ENCODE assay signal across 8 mouse cellular contexts in the genomic region with DNA sequence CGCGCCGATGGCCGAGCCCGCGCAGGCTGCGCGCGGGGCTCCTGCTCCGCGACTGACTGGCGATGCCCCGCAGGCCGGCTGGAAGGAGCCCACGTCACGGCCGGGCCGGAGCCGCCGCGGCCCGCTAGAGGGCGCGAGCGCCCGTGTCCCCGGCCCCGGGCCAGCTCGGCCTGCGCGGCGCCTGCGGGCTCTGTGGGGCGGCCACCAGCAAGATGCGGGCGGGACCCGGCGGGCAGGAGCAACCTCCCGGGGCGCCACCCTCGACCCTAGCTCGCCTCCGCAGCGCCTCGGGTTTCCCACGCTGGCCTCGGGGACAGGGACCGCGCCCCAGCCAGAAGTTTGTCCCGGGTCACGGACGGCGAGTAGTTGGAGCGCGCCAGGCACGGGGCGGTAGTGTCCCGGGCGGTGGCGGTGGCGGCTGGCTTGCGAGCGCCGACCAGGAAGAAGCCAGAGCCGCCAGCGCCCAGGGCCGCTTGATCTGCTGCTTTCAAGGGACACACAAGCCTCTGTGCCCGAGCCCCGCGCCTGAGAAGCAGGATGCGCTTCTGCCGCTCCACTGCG. TPM values are rescaled to one million over a fixed set of nuclear protein-coding genes. Genes with fewer than 3 reads are reported as not detected.
A peak's percentile ranks its signal among the peaks of the same experiment; 100 is the strongest.
DNase-seq lines count a peak whose midpoint lies in the region; ATAC-seq and TF ChIP-seq lines count a peak whose summit lies in the region.

A gene (minus strand): TSS at position 7 of the 561 bp plus-strand sequence.

- peak within 1 kb of the TSS; percentile 73 for H3K4me3 ChIP-seq in forebrain, embryonic 16.5 days (replicated peaks; ENCODE audit: low read length)
- H3K4me3 ChIP-seq in liver, embryonic 14.5 days (ENCODE audit: insufficient read depth in 1 of 2, low read depth in 2 of 2, low read length in 2 of 2), result peak within 1 kb of the TSS; percentile 37 to 52
- H3K4me3 ChIP-seq in neural tube, embryonic 12.5 days, result peak within 1 kb of the TSS; percentile 74

- intact Hi-C loops in heart, postnatal 10 days (cut with DNase I), result loop anchor here (1.0 to 10.0 kb wide), 10 partner anchors 119 to 672 kb away; no protein-coding TSS in a partner anchor

- H3K4me2 ChIP-seq in forebrain, embryonic 16.5 days (ENCODE audit: low read length), result peak within 1 kb of the TSS; percentile 96
- peak within 1 kb of the TSS; percentile 56 for H3K4me2 ChIP-seq in liver, embryonic 14.5 days (ENCODE audit: low read depth)
- H3K4me2 ChIP-seq in neural tube, embryonic 12.5 days (replicated peaks), result peak within 1 kb of the TSS; percentile 93

- H3K9ac ChIP-seq in forebrain, embryonic 16.5 days (replicated peaks; ENCODE audit: low read depth, low read length), result peak within 1 kb of the TSS; percentile 69
- H3K9ac ChIP-seq in liver, embryonic 14.5 days (replicated peaks), result no peak within 1 kb of the TSS
- H3K9ac ChIP-seq in neural tube, embryonic 12.5 days, result peak within 1 kb of the TSS; percentile 72

- H3K9me3 ChIP-seq in forebrain, embryonic 16.5 days (ENCODE audit: control insufficient read depth, low read length), result no peaks in the 10 kb centered on the region
- H3K9me3 ChIP-seq in liver, embryonic 14.5 days (ENCODE audit: control insufficient read depth, low read length), result no peaks in the 10 kb centered on the region
- no peaks in the 10 kb centered on the region for H3K9me3 ChIP-seq in neural tube, embryonic 12.5 days

- peak; percentile 96 for ATAC-seq in forebrain, embryonic 16.5 days
- ATAC-seq in liver, embryonic 14.5 days (ENCODE audit: insufficient read depth), result peak; percentile 69; the same call in 1 of the 2 replicates
- peak; percentile 96 for ATAC-seq in neural tube, embryonic 12.5 days (ENCODE audit: low FRiP score, low read depth)

- H3K27ac ChIP-seq in forebrain, embryonic 16.5 days (ENCODE audit: low read length), result peak within 1 kb of the TSS; percentile 37
- no peak within 1 kb of the TSS for H3K27ac ChIP-seq in liver, embryonic 14.5 days
- H3K27ac ChIP-seq in neural tube, embryonic 12.5 days, result peak within 1 kb of the TSS; percentile 20; the same call in 1 of the 2 replicates

- under 1% methylated on average over 66 of the region's 73 CpGs for WGBS in forebrain, embryonic 16.5 days
- WGBS in liver, embryonic 14.5 days (ENCODE audit: insufficient replicate concordance), result under 1% methylated on average over 66 of the region's 73 CpGs
- 1% methylated on average over 72 of the region's 73 CpGs for WGBS in neural tube, embryonic 12.5 days

- no peak for TF ChIP-seq EP300 in liver, embryonic 14.5 days (IDR thresholded peaks at IDR 0.05; ENCODE audit: low read depth)

- peaks cover 22% of the 10 kb centered on the region for H3K4me1 ChIP-seq in forebrain, embryonic 16.5 days (replicated peaks; ENCODE audit: control insufficient read depth, insufficient read depth, low read length)
- no peaks in the 10 kb centered on the region; a peak in 1 of 4 replicates for H3K4me1 ChIP-seq in liver, embryonic 14.5 days (replicated peaks; ENCODE audit: control insufficient read depth in 2 of 2, insufficient read depth in 2 of 2, low read length in 1 of 2)
- H3K4me1 ChIP-seq in neural tube, embryonic 12.5 days, result peaks cover 15% of the 10 kb centered on the region

- H3K27me3 ChIP-seq in forebrain, embryonic 16.5 days (replicated peaks; ENCODE audit: control insufficient read depth, insufficient read depth, low read length), result peaks cover 8% of the 10 kb centered on the region
- peaks cover 33% of the 10 kb centered on the region for H3K27me3 ChIP-seq in liver, embryonic 14.5 days (ENCODE audit: control insufficient read depth, insufficient read depth, low read length)
- peaks cover 16% of the 10 kb centered on the region; the same call in 1 of the 2 replicates for H3K27me3 ChIP-seq in neural tube, embryonic 12.5 days (replicated peaks)

- DNase-seq in ES-CJ7 (ENCODE audit: low read depth, low spot score), result peak; percentile 49
- DNase-seq in cerebellum, adult 11-12 months, result peak; percentile 49
- DNase-seq in heart, postnatal 10 days, result peak; percentile 90 to 92
- DNase-seq in kidney, postnatal 36 days, result peak; percentile 87 to 90
- DNase-seq in liver, embryonic 14.5 days (ENCODE audit: low read depth in 3 of 3, low spot score in 3 of 3), result peak in 1 of 3 experiments; percentile 3
- peak; percentile 7 to 15 for DNase-seq in thymus, adult 18-20 months

- TF ChIP-seq CTCF in liver, embryonic 14.5 days (IDR thresholded peaks at IDR 0.05; ENCODE audit: low read depth), result no peak

- H3K36me3 ChIP-seq in forebrain, embryonic 16.5 days (ENCODE audit: control insufficient read depth, insufficient read depth), result no peaks in the 10 kb centered on the region
- no peaks in the 10 kb centered on the region for H3K36me3 ChIP-seq in liver, embryonic 14.5 days (replicated peaks; ENCODE audit: control insufficient read depth, insufficient read depth, low read depth)
- H3K36me3 ChIP-seq in neural tube, embryonic 12.5 days, result no peaks in the 10 kb centered on the region

RNA-seq across cellular contexts. Expression of the gene that starts here (rescaled TPM):
- 11.7 and 13.7 TPM in 2 replicates for polyA plus RNA-seq in forebrain, embryonic 16.5 days (2015; fragmentation: Nextera tagmentation; extraction: Ambion mirVana)
- total RNA-seq in heart, postnatal 10 days (2021), result 100 to 1,000 TPM; 132 to 133 TPM
- 0.52 and 0.66 TPM in 2 replicates for polyA plus RNA-seq in liver, embryonic 14.5 days (2012; rRNA removed)
- polyA plus RNA-seq in liver, embryonic 14.5 days (2014; fragmentation: Nextera tagmentation; extraction: Ambion mirVana), result 0.79 and 0.91 TPM in 2 replicates
- 13.9 and 15.6 TPM in 2 replicates for polyA plus RNA-seq in neural tube, embryonic 12.5 days (2016; fragmentation: Nextera tagmentation; extraction: Ambion mirVana)

Comparison
In these comparisons a context has a peak if more than half of its experiments do, and no peak if none do; other contexts are left out.
1. Peak in ATAC-seq, H3K4me3 ChIP-seq and H3K4me2 ChIP-seq in liver, embryonic 14.5 days; RNA of the gene not detected or under 1 TPM.